Mouse (Mus musculus) midbrain, postnatal 0 days (tissue): ENCODE measurements at regions not wholly inside any gene's neighbourhood (a gene's known extent, or its start where the extent isn't known, plus 50 kb on each side); places are given as distances from the start of the nearest gene placed in this dataset.

ENCODE experiments used
- ATAC-seq: fragments of 200-750 bp; cut with Nextera tagmentation; 2 replicates; pipeline ENCODE4 v1.8.0; 2017; ENCODE audit warnings: moderate number of reproducible peaks, mild to moderate bottlenecking, moderate TSS enrichment, moderate library complexity; ENCODE audit not compliant: low FRiP score
- DNase-seq: peaks from one replicate; pipeline ENCODE4 v3.0.0-alpha.2; 2015; ENCODE audit warnings: low spot score
- H3K27ac ChIP-seq: fragments of 300-500 bp; sonication (generic); 2 replicates; pipeline ENCODE4 v1.5.1; 2014; ENCODE audit warnings: low read depth, mild to moderate bottlenecking, low read length, mixed read lengths
- H3K27me3 ChIP-seq: fragments of 300-500 bp; sonication (generic); 2 replicates; pipeline ENCODE4 v1.6.1; 2014; ENCODE audit warnings: low read length, control low read depth, mixed read lengths; ENCODE audit not compliant: insufficient read depth
- H3K36me3 ChIP-seq: fragments of 300-500 bp; sonication (generic); 2 replicates; pipeline ENCODE4 v1.6.1; 2014; ENCODE audit warnings: low read length, control low read depth, mixed read lengths; ENCODE audit not compliant: insufficient read depth
- H3K4me1 ChIP-seq: fragments of 300-500 bp; sonication (generic); 2 replicates; pipeline ENCODE4 v1.6.1; 2014; ENCODE audit warnings: mild to moderate bottlenecking, control low read depth, antibody characterized with exemption, low read length, mixed read lengths; ENCODE audit not compliant: insufficient read depth
- H3K4me2 ChIP-seq: fragments of 300-500 bp; sonication (generic); 2 replicates; pipeline ENCODE4 v1.6.1; 2014; ENCODE audit warnings: low read depth, mild to moderate bottlenecking, low read length, mixed read lengths; ENCODE audit not compliant: poor library complexity, severe bottlenecking
- H3K4me3 ChIP-seq: fragments of 300-500 bp; sonication (generic); 2 replicates; pipeline ENCODE4 v1.5.1; 2014; ENCODE audit warnings: low read depth, mild to moderate bottlenecking, low read length, moderate library complexity
- H3K9ac ChIP-seq: fragments of 300-500 bp; sonication (generic); replicated peaks from 2 replicates; pipeline ENCODE4 v1.6.1; 2014; ENCODE audit warnings: mild to moderate bottlenecking, low read length, moderate library complexity, mixed read lengths; ENCODE audit not compliant: poor library complexity, severe bottlenecking
- H3K9me3 ChIP-seq: fragments of 300-500 bp; sonication (generic); 2 replicates; pipeline ENCODE4 v1.6.1; 2016; ENCODE audit warnings: low read length, control low read depth
- CTCF ChIP-seq: IDR thresholded peaks from 2 replicates; pipeline ENCODE4 v1.5.1; 2016; ENCODE audit warnings: antibody characterized with exemption, mild to moderate bottlenecking
- WGBS: fragments of 180-500 bp; shearing (Covaris S2); extraction: QIAGEN DNeasy Blood & Tissue Kit; methylation state at CpG from one replicate; pipeline ENCODE4 v1.1.7; 2014; 5-methylcytosine and 5-hydroxymethylcytosine counted together

DNA sequence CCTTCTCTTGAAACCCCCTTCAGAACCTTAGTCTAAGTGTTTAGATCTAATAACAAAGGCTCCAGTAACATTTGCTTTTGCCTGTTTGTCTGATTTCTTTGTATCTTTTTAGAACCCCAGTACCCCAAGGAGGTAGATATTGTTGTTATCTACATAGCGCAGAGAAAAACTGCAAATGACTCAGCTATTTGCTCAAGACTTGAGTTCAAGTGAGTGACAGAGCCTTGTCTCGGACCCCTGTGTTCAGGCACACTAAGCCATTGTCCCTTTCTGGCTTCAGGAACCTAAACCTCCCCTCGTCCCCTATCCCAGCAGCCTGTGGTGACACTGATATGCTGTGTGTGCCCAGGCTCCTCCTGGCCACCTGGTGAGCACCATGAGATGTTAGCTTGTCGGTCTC is 421.5 kb downstream of the Cd83 start:
- Histone ChIP-seq H3K27ac (no peak overlapping the region), H3K4me1 (peaks cover 5% of the 10 kb centered on the region; the same call in 1 of the 2 replicates), H3K4me2 (no peak overlapping the region), H3K9ac (no peak overlapping the region), H3K9me3 (no peaks in the 10 kb centered on the region), H3K36me3 (no peaks in the 10 kb centered on the region), H3K27me3 (no peaks in the 10 kb centered on the region), H3K4me3 (no peak overlapping the region)
- no peak for TF ChIP-seq CTCF
- DNase-seq = no peak
- 61% methylated on average over 4 of the region's 4 CpGs for WGBS
- ATAC-seq = no peak

DNA sequence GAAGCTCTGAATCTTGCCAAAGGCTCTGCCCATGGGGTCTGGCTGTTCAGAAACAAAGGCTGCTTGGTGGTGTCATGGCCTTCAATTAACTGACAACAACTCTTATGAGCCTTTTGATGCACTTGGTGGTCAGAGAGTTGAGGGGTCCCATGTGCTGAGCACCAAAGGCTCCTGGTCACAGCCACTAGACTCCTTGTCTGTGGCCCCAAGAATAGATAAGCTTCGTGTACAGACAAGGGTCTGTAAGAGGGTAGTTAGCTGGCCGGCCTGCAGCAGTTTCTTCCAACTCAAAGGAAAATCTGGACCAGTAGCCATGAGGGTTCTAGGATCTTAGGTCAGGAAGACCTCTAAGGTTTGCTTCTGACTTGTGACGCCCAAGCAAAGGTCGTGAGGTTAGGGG is 421.9 kb downstream of the Cd83 start:
- Histone ChIP-seq H3K27ac (no peak overlapping the region), H3K9ac (no peak overlapping the region), H3K27me3 (no peaks in the 10 kb centered on the region), H3K4me1 (peaks cover 5% of the 10 kb centered on the region; the same call in 1 of the 2 replicates), H3K9me3 (no peaks in the 10 kb centered on the region), H3K4me3 (no peak overlapping the region), H3K4me2 (no peak overlapping the region), H3K36me3 (no peaks in the 10 kb centered on the region)
- DNase-seq = no peak
- no peak for TF ChIP-seq CTCF
- 93% methylated on average over 4 of the region's 4 CpGs for WGBS
- ATAC-seq = no peak

DNA sequence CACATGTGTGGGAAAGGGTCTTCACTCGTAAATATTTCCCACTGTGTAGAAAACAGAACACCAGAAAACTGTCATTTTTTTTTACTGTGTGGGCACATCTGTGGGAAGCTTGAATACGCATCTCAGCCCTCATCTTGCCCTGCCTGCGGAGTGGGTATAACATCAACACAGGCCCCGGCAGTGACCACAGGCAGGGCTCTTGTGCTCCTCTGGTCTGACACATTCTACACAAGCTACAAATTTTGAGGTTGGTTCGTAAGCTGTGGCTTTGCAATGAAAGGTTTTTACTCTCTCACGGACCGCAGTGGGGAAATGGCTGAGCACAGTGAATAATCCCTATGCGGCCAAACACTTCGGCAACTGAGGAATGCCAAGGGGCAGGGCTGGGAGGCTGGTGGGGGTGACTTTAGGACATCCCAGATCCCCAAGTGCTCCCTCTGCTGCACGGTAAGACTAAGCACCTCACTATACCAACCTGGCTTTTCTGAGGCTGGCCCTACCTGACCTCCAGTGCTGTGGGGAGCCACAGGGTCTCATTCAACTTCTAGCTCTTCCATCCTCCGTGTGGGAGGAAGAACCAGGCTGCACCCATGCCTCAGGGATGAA is 422.9 kb downstream of the Cd83 start:
- no peak overlapping the region for H3K4me3 ChIP-seq
- no peaks in the 10 kb centered on the region for H3K36me3 ChIP-seq
- no peak overlapping the region for H3K4me2 ChIP-seq
- H3K9me3 ChIP-seq = no peaks in the 10 kb centered on the region
- DNase-seq (no peak), ATAC-seq (no peak)
- WGBS = 65% methylated on average over 11 of the region's 11 CpGs
- H3K27me3 ChIP-seq = no peaks in the 10 kb centered on the region
- TF ChIP-seq CTCF = no peak
- no peak overlapping the region for H3K9ac ChIP-seq
- H3K4me1 ChIP-seq = peaks cover 5% of the 10 kb centered on the region; the same call in 1 of the 2 replicates
- no peak overlapping the region for H3K27ac ChIP-seq

DNA sequence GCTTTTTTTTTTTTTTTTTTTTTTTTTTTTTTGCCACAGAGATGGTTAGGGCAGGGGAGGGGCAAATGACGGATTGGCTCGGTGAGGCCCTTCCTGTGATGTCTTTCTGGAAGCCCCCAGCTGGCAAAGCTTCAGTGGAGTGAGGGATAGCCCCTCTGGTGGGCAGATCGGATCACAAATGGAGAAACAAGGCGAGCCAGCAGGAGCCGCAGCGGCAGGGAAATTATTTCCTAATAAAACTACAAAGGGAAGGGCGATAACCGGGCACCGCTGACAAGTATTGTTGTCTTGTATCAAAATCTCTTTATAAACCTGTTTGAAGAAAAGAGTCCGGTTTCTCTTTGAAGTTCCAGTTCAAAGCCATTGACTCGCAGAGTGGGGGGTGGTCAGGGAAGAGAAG is 424.5 kb downstream of the Cd83 start:
- no peak overlapping the region for H3K9ac ChIP-seq
- H3K9me3 ChIP-seq = no peaks in the 10 kb centered on the region
- no peak overlapping the region for H3K27ac ChIP-seq
- TF ChIP-seq CTCF = peak; percentile 18; the same call in 1 of the 2 replicates
- H3K4me1 ChIP-seq = peaks cover 5% of the 10 kb centered on the region; the same call in 1 of the 2 replicates
- H3K4me2 ChIP-seq = peak overlapping the region; percentile 5; the same call in 1 of the 2 replicates
- peak; percentile 45 for DNase-seq
- no peaks in the 10 kb centered on the region for H3K36me3 ChIP-seq
- no peak for ATAC-seq
- WGBS = 9% methylated on average over 11 of the region's 11 CpGs
- no peaks in the 10 kb centered on the region for H3K27me3 ChIP-seq
- no peak overlapping the region for H3K4me3 ChIP-seq

DNA sequence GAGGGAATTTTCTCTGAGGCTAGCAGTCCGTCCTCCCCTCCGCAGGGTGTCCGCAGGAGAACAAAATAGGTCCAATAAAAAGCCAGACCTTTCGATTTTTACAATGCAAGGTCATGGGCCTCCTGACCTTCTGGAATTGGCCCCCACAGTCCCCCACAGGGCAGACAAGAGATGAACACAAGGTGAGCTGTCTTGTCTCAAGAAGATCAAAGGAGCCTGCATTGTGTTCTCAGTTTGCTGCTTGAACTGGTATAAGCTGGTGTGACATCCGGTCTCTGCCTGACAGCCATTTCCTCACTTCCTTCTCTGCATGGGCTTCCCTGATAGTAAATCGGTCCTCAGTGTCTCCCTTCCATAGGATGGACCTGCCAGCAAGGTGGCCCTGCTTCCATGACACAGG is 425.5 kb downstream of the Cd83 start:
- H3K36me3 ChIP-seq = no peaks in the 10 kb centered on the region
- peaks cover 5% of the 10 kb centered on the region; the same call in 1 of the 2 replicates for H3K4me1 ChIP-seq
- DNase-seq (no peak), ATAC-seq (no peak)
- H3K27ac ChIP-seq = no peak overlapping the region
- no peak overlapping the region for H3K4me2 ChIP-seq
- WGBS = 37% methylated on average over 6 of the region's 6 CpGs
- no peak overlapping the region for H3K4me3 ChIP-seq
- no peak for TF ChIP-seq CTCF
- H3K27me3 ChIP-seq = no peaks in the 10 kb centered on the region
- H3K9ac ChIP-seq = no peak overlapping the region
- H3K9me3 ChIP-seq = no peaks in the 10 kb centered on the region

DNA sequence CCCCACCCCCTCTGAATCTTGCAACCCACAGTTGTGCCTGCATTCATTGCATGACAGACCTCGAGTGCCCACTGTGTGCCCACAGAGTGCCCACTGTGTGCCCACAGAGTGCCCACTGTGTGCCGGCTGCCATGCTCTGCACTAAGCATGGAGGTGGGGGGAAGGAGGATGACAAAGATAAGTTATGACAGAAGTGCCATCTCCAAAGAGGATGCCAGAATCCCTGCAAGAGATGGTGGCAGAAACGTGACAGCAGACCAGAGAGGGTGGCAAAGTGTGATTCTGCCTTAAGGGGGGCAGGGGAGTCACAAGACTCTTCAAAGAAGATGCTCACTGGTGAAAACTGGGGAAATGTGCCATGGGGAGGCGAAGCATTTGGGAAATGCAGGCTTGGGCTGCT is 427.8 kb downstream of the Cd83 start:
- 80% methylated on average over 4 of the region's 4 CpGs for WGBS
- no peaks in the 10 kb centered on the region for H3K36me3 ChIP-seq

More for the DNA sequence above, 427.8 kb downstream of the Cd83 start:
- no peaks in the 10 kb centered on the region for H3K27me3 ChIP-seq
- no peak overlapping the region for H3K4me3 ChIP-seq
- DNase-seq (no peak), ATAC-seq (no peak)
- peaks cover 5% of the 10 kb centered on the region; the same call in 1 of the 2 replicates for H3K4me1 ChIP-seq
- no peak overlapping the region for H3K4me2 ChIP-seq
- no peak for TF ChIP-seq CTCF
- H3K27ac ChIP-seq = no peak overlapping the region
- no peak overlapping the region for H3K9ac ChIP-seq
- no peaks in the 10 kb centered on the region for H3K9me3 ChIP-seq
